Mouse (Mus musculus) embryonic fibroblast, embryonic 13.5 days (primary cell): ENCODE results near the gene Kcnip1.

Experiments used
- CTCF ChIP-seq: IDR thresholded peaks from 2 replicates; pipeline ENCODE4 v1.5.1; 2011; ENCODE audit warnings: mild to moderate bottlenecking, control low read depth, low read length, moderate library complexity, borderline replicate concordance; ENCODE audit not compliant: insufficient read depth
- POLR2A ChIP-seq: IDR thresholded peaks from 2 replicates; pipeline ENCODE4 v1.6.1; 2011; ENCODE audit warnings: low read depth, mild to moderate bottlenecking, control low read depth, low read length, moderate library complexity

GRCm38 (mm10) chr11:33706777-33707176, 286.2 kb downstream of the Kcnip1 start:
- TF ChIP-seq CTCF (no peak), POLR2A (no peak)
